Mouse (Mus musculus) erythroblast, embryonic 14.5 days (primary cell): ENCODE data around the gene Ank3.

ENCODE experiments used
- GATA1 ChIP-seq: IDR thresholded peaks from 2 replicates; pipeline ENCODE4 v1.6.1; 2012; ENCODE audit warnings: low read length, inconsistent platforms, mixed read lengths
- TAL1 ChIP-seq: IDR thresholded peaks from 3 replicates; pipeline ENCODE4 v1.6.1; 2012; ENCODE audit warnings: low read length, inconsistent platforms, mixed read lengths

- TF ChIP-seq GATA1 (no peak), TAL1 (no peak)
Measured at GRCm38 (mm10) chr10:69500171-69500860, 101.7 kb downstream of the Ank3 start.
